Mouse (Mus musculus) liver, postnatal 0 days (tissue): ENCODE measurements around the gene Rad51b. TPM values are rescaled to one million over a fixed set of nuclear protein-coding genes. Genes with fewer than 3 reads are reported as not detected.
A peak's percentile ranks its signal among the peaks of the same experiment; 100 is the strongest.

Experiments used
- ATAC-seq: fragments of 200-750 bp; cut with Nextera tagmentation; 2 replicates; pipeline ENCODE4 v1.8.0; 2017; ENCODE audit warnings: mild to moderate bottlenecking, moderate library complexity
- DNase-seq: peaks from one replicate; pipeline ENCODE4 v3.0.0-alpha.2; 2016
- H3K27ac ChIP-seq: fragments of 300-500 bp; sonication (generic); 2 replicates; pipeline ENCODE4 v1.5.1; 2014; ENCODE audit warnings: antibody characterized with exemption, moderate library complexity, mild to moderate bottlenecking, low read depth
- H3K27me3 ChIP-seq: fragments of 300-500 bp; sonication (generic); 2 replicates; pipeline ENCODE4 v1.6.1; 2014; ENCODE audit warnings: low read length, control low read depth, mixed read lengths; ENCODE audit not compliant: insufficient read depth
- H3K36me3 ChIP-seq: fragments of 300-500 bp; sonication (generic); replicated peaks from 2 replicates; pipeline ENCODE4 v1.6.1; 2014; ENCODE audit warnings: mild to moderate bottlenecking, control low read depth, low read length, moderate library complexity, mixed read lengths; ENCODE audit not compliant: insufficient read depth
- H3K4me1 ChIP-seq: fragments of 300-500 bp; sonication (generic); 2 replicates; pipeline ENCODE4 v1.6.1; 2014; ENCODE audit warnings: antibody characterized with exemption, mild to moderate bottlenecking, control low read depth; ENCODE audit not compliant: insufficient read depth
- H3K4me2 ChIP-seq: fragments of 300-500 bp; sonication (generic); 2 replicates; pipeline ENCODE4 v1.6.1; 2014; ENCODE audit warnings: low read depth, mild to moderate bottlenecking, low read length, moderate library complexity, mixed read lengths
- H3K4me3 ChIP-seq: fragments of 300-500 bp; sonication (generic); 2 replicates; pipeline ENCODE4 v1.5.1; 2014; ENCODE audit warnings: low read depth, low read length
- H3K9ac ChIP-seq: fragments of 300-500 bp; sonication (generic); replicated peaks from 2 replicates; pipeline ENCODE4 v1.6.1; 2014; ENCODE audit warnings: mild to moderate bottlenecking, moderate library complexity
- H3K9me3 ChIP-seq: fragments of 300-500 bp; sonication (generic); 2 replicates; pipeline ENCODE4 v1.6.1; 2016; ENCODE audit warnings: mild to moderate bottlenecking, control low read depth, low read length, mixed read lengths
- CTCF ChIP-seq: sonication (generic); IDR thresholded peaks from 2 replicates; pipeline ENCODE4 v1.5.1; 2016; ENCODE audit warnings: antibody characterized with exemption, low read depth
- EP300 ChIP-seq: IDR thresholded peaks from 2 replicates; pipeline ENCODE4 v1.6.1; 2016; ENCODE audit warnings: antibody characterized with exemption, low read depth, mild to moderate bottlenecking
- whole genome bisulfite sequencing: fragments of 180-500 bp; shearing (Covaris S2); extraction: QIAGEN DNeasy Blood & Tissue Kit; methylation state at CpG from one replicate; pipeline ENCODE4 v1.1.7; 2014; ENCODE audit not compliant: insufficient replicate concordance; 5-methylcytosine and 5-hydroxymethylcytosine counted together
- polyA plus RNA-seq: library from polyadenylated mRNA; unstranded; fragments of >200 nt; fragmentation: Nextera tagmentation; extraction: Ambion mirVana; gene quantifications from 2 replicates; pipeline ENCODE4 v1.2.1, GENCODE M21; 2015

The Rad51b gene
- polyA plus RNA-seq, 1 experiment from 2014 or later, result 2.5 TPM

DNA sequence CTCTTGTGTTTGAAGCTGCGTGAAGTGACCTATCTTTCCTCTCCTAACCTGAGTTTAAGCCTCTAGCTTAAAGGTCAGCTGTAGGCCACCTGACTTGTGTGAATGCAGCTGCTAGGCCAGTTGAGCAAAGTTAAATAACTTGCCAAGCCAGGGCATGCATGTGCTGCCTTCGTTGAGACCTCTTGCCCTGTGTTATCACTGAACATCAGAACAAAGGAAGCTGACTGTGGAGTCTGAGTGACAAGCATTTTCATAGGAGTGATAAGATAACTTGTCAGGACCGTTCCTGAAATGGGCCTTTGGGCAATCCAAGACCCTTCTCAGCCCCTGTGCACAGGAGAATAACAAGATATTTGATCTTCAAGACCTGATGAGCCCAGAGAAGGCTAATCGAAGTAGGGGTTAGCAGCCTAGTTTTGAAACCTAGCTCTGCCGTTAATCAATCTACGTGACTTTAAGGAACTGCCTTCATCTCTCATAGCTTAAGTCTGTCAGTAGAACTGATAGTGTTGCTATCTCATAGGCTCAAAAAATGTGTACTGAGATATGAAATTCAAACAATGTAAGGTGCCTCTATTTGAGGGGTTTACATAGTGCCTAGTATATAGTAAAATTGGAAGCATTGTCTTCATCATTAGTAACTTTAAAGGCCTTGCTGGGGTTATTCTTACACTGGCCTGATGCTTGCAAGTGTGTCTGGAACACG is 465.6 kb downstream of the Rad51b start:
- Histone ChIP-seq H3K36me3 (no peaks in the 10 kb centered on the region), H3K4me2 (no peak overlapping the region), H3K9ac (no peak overlapping the region), H3K4me1 (peaks cover 19% of the 10 kb centered on the region), H3K27ac (0 out of 2 replicates have a peak overlapping the region, but pooled peaks have one; percentile 7), H3K9me3 (no peaks in the 10 kb centered on the region), H3K27me3 (no peaks in the 10 kb centered on the region), H3K4me3 (no peak overlapping the region)
- no peak for TF ChIP-seq EP300
- no peak for TF ChIP-seq CTCF
- WGBS, result 30% methylated on average over 7 of the region's 7 CpGs
- DNase-seq, result no peak
- ATAC-seq, result no peak

DNA sequence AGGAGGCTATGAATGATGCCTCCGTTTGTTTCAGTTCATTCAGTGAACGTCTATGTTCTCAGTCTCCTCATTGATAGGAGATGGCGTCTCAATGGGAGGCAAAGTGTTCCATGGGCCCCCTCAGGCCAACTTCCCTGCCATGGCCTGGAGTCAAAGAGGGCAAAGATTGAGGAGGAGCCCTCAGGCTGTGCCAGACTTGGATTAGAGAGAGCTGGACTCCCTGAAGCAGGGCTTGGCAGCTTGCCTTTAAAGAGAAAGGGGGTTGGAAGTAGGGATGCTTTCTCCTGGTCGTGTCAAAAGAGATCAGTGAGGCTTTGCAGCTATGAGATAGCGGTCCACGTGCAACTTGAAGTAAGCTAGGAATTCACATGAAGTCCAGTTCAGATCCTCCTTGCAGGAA is 469.0 kb downstream of the Rad51b start:
- 67% methylated on average over 6 of the region's 6 CpGs for WGBS
- DNase-seq (no peak), ATAC-seq (no peak)
- no peaks in the 10 kb centered on the region for H3K27me3 ChIP-seq
- no peak overlapping the region for H3K9ac ChIP-seq
- H3K4me2 ChIP-seq, result no peak overlapping the region
- no peak overlapping the region for H3K4me3 ChIP-seq
- no peak overlapping the region for H3K27ac ChIP-seq
- no peaks in the 10 kb centered on the region for H3K9me3 ChIP-seq
- H3K4me1 ChIP-seq, result peaks cover 14% of the 10 kb centered on the region
- TF ChIP-seq EP300, result no peak
- TF ChIP-seq CTCF, result no peak
- H3K36me3 ChIP-seq, result no peaks in the 10 kb centered on the region

DNA sequence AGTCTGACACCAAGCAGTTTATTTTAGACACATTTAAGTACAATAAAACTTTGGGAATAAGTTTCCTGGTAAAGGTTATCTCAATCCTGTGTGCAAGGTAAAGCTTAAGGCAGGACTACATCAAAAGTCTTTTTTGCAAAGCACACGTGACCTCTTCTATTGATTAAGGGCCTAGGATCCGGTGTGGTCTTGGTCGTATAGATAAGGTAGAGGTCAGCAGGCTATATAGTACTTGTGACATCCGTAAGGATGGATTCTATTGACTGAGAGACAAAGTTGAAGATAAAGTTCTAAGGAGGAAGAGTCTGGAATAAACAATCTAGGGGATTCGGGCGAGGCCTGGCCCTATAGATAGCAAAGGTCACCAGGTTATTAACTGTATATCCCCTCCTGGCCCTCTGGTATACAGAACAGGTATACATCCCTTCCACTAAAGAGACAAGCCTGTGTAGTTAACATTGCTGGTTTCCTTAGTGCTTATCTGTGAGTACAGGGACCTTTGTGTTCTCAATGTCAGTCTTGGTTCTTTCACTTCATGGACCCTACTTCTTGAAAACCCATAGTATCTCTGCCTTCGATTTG is 471.8 kb downstream of the Rad51b start:
- H3K4me1 ChIP-seq, result peaks cover 6% of the 10 kb centered on the region
- H3K27ac ChIP-seq, result no peak overlapping the region
- no peak overlapping the region for H3K4me3 ChIP-seq
- H3K9ac ChIP-seq, result no peak overlapping the region
- no peaks in the 10 kb centered on the region for H3K27me3 ChIP-seq
- TF ChIP-seq CTCF (no peak), EP300 (no peak)
- ATAC-seq, result no peak
- H3K9me3 ChIP-seq, result 0 out of 2 replicates have a peak, but pooled peaks cover 2% of the 10 kb centered on the region
- H3K36me3 ChIP-seq, result no peaks in the 10 kb centered on the region
- WGBS, result 60% methylated on average over 7 of the region's 7 CpGs
- DNase-seq, result no peak
- H3K4me2 ChIP-seq, result no peak overlapping the region

DNA sequence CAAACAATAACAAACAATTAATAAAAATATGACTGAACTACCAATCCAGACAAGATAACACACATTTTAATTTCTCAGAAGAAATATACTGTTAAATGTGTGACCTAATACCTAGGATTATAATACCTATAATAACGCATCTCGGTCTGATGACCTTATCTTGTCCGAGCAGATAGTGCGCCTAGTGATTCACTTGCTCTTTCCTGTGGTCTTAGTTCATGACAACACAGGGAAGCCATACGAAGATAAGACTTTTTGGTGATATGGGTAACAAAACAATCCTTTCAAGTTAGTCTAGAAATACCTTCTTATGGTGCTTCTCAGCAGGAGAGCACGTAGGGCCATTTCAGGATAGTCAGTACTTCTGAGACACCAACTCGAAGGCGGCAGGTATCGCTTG is 472.7 kb downstream of the Rad51b start:
- Histone ChIP-seq H3K9ac (no peak overlapping the region), H3K4me2 (no peak overlapping the region), H3K27ac (no peak overlapping the region), H3K4me3 (no peak overlapping the region), H3K4me1 (peaks cover 6% of the 10 kb centered on the region), H3K27me3 (no peaks in the 10 kb centered on the region), H3K36me3 (no peaks in the 10 kb centered on the region), H3K9me3 (0 out of 2 replicates have a peak, but pooled peaks cover 3% of the 10 kb centered on the region)
- no peak for DNase-seq
- TF ChIP-seq CTCF, result no peak
- TF ChIP-seq EP300, result peak; percentile 70
- WGBS, result 66% methylated on average over 9 of the region's 9 CpGs
- ATAC-seq, result no peak

DNA sequence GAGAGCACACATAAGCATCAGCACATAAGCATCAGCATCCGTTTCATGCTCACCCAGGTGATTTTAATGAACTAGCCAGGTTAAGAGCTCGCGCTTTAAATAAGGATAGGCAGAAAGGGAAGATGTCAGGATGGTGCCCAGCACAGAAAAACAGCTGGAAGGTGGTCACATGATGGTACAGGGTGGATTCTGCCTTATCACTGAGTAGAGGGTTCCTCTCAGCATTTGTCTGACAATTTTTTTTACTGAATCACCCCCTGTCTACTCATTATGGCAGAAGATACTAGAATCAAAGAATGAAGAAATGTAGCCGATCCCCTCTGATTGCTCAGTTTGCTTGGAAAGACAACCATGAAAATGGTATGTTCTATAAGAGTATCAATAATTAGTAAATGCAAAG is 474.1 kb downstream of the Rad51b start:
- Histone ChIP-seq H3K9ac (no peak overlapping the region), H3K4me2 (no peak overlapping the region), H3K27me3 (no peaks in the 10 kb centered on the region), H3K4me3 (no peak overlapping the region), H3K9me3 (0 out of 2 replicates have a peak, but pooled peaks cover 3% of the 10 kb centered on the region), H3K36me3 (no peaks in the 10 kb centered on the region), H3K4me1 (peaks cover 6% of the 10 kb centered on the region), H3K27ac (no peak overlapping the region)
- TF ChIP-seq CTCF (no peak), EP300 (no peak)
- 84% methylated on average over 4 of the region's 4 CpGs for WGBS
- DNase-seq (no peak), ATAC-seq (no peak)

DNA sequence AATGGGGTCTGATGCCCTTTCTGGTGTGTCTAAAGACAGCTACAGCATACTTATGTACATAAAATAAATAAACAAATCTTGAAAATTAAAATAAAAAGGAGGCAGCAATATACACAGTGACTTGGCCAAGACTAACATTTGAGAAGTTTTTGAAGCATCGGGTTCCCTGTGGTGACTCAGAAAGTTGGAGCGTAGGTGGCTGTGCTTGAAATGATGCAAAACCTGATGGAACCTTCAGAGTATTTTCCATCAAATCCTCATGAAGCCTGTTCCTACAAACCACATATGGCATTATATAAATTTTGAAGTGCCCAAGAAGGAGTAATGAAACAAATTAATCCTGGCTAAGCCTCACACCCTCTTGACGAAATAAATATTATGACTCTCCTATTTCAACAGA is 474.7 kb downstream of the Rad51b start:
- H3K4me3 ChIP-seq, result no peak overlapping the region
- no peaks in the 10 kb centered on the region for H3K36me3 ChIP-seq
- TF ChIP-seq CTCF (no peak), EP300 (no peak)
- H3K4me1 ChIP-seq, result peaks cover 5% of the 10 kb centered on the region
- no peak overlapping the region for H3K9ac ChIP-seq
- ATAC-seq (no peak), DNase-seq (no peak)
- no peaks in the 10 kb centered on the region for H3K27me3 ChIP-seq
- WGBS, result 95% methylated on average over 3 of the region's 3 CpGs
- H3K27ac ChIP-seq, result no peak overlapping the region
- no peak overlapping the region for H3K4me2 ChIP-seq
- H3K9me3 ChIP-seq, result 0 out of 2 replicates have a peak, but pooled peaks cover 3% of the 10 kb centered on the region
